Mouse (Mus musculus): ENCODE measurements at regions not wholly inside any gene's neighbourhood (a gene's known extent, or its start where the extent isn't known, plus 50 kb on each side); places are given as distances from the start of the nearest gene placed in this dataset.
A peak's percentile ranks its signal among the peaks of the same experiment; 100 is the strongest.
"Not testable (repeated sequence)": the region's sequence is repeated elsewhere in the genome, so short reads cannot be mapped to it uniquely, and the experiment has no call there.

DNA sequence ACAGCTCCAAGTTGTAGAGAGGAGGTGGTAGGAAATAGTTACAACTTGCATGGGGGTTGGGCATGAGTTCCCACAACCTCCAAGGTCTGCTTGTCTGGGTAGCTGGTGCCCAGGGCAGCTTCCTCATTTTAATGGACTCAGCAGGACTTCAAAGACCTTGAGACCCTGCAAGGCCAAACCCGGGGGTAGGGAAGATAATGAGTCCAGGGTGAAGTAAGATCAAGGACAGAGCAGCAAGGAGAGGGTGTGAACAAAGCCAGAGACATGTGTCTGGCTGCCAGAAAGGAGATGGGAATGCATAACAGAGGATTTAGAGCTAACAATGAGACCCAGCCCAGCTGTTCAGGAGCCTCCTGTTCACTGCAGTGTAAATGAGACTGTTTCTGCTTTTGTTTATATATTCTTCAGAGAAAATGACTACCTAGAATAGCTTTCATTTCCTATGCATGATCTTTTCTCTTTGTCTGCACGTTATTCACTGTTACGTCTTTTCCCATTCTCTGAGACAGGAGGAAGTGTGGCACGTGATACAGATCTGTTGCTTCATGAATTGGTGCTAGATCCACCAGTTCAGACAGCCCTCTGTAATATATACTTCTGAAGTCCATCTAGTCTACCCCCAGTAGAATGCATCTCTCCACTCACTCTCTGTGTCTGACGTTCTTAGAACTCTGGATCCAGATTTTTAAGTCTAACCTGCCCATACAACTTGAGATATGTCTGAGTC, 60.0 kb upstream of the Asns start:
- ATAC-seq (ENCODE audit: insufficient read depth), result no peak
- 18% methylated on average over 5 of the region's 5 CpGs for WGBS (ENCODE audit: insufficient replicate concordance)

DNA sequence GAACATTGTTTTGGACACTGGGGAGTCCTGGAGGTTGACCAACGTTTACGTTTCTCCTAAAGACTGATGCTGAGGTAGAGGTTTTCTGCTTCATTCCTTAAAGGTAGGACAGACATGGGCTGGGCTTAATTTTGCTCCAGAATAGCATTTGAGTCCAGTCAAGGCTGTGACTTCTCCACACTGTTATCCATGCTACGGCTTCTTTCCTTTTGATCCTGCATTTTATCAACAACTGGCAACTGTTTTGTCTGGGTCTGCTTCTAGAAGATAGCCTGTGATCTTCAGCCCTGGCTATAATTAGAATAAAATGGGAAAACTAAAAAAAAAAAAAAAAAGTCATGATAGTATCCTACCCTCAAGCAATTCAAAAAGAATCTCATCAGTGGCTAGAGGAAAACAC, 55.5 kb upstream of the Asns start:
- no peak overlapping the region for H3K27ac ChIP-seq
- TF ChIP-seq CTCF (IDR thresholded peaks at IDR 0.05; ENCODE audit: low read depth), result no peak
- peak; percentile 29; the same call in 1 of the 2 replicates for TF ChIP-seq EP300 (IDR thresholded peaks at IDR 0.05; ENCODE audit: low read depth)
- H3K9ac ChIP-seq (replicated peaks), result no peak overlapping the region
- H3K9me3 ChIP-seq (ENCODE audit: control insufficient read depth, low read length), result no peaks in the 10 kb centered on the region
- no peaks in the 10 kb centered on the region for H3K36me3 ChIP-seq (replicated peaks; ENCODE audit: control insufficient read depth, insufficient read depth, low read depth)
- no peak overlapping the region for H3K4me2 ChIP-seq (ENCODE audit: low read depth)
- H3K27me3 ChIP-seq (ENCODE audit: control insufficient read depth, insufficient read depth, low read length), result no peaks in the 10 kb centered on the region
- whole genome bisulfite sequencing (ENCODE audit: insufficient replicate concordance), result 43% methylated on average over 3 of the region's 3 CpGs
- no peak overlapping the region for H3K4me3 ChIP-seq (ENCODE audit: insufficient read depth in 1 of 2, low read depth in 2 of 2, low read length in 2 of 2)
- H3K4me1 ChIP-seq (replicated peaks; ENCODE audit: control insufficient read depth in 2 of 2, insufficient read depth in 2 of 2, low read length in 1 of 2), result peaks cover 7 to 8% of the 10 kb centered on the region in 2 experiments; a peak in 3 of 4 replicates
- ATAC-seq (ENCODE audit: insufficient read depth) (0 out of 2 replicates have a peak, but pooled peaks have one; percentile 15), DNase-seq (ENCODE audit: low read depth in 3 of 3, low spot score in 3 of 3) (no peak)

More for the DNA sequence above, 60.0 kb upstream of the Asns start:
- TF ChIP-seq CTCF (IDR thresholded peaks at IDR 0.05; ENCODE audit: low read depth) (no peak), EP300 (IDR thresholded peaks at IDR 0.05; ENCODE audit: low read depth) (no peak)
- peaks cover 7 to 8% of the 10 kb centered on the region in 2 experiments; a peak in 3 of 4 replicates for H3K4me1 ChIP-seq (replicated peaks; ENCODE audit: control insufficient read depth in 2 of 2, insufficient read depth in 2 of 2, low read length in 1 of 2)
- no peak overlapping the region for H3K4me2 ChIP-seq (ENCODE audit: low read depth)
- no peaks in the 10 kb centered on the region for H3K27me3 ChIP-seq (ENCODE audit: control insufficient read depth, insufficient read depth, low read length)
- no peaks in the 10 kb centered on the region for H3K9me3 ChIP-seq (ENCODE audit: control insufficient read depth, low read length)
- H3K4me3 ChIP-seq (ENCODE audit: insufficient read depth in 1 of 2, low read depth in 2 of 2, low read length in 2 of 2), result no peak overlapping the region
- H3K36me3 ChIP-seq (replicated peaks; ENCODE audit: control insufficient read depth, insufficient read depth, low read depth), result no peaks in the 10 kb centered on the region
- DNase-seq (ENCODE audit: low read depth in 3 of 3, low spot score in 3 of 3), result no peak
- no peak overlapping the region for H3K27ac ChIP-seq
- H3K9ac ChIP-seq (replicated peaks), result no peak overlapping the region

DNA sequence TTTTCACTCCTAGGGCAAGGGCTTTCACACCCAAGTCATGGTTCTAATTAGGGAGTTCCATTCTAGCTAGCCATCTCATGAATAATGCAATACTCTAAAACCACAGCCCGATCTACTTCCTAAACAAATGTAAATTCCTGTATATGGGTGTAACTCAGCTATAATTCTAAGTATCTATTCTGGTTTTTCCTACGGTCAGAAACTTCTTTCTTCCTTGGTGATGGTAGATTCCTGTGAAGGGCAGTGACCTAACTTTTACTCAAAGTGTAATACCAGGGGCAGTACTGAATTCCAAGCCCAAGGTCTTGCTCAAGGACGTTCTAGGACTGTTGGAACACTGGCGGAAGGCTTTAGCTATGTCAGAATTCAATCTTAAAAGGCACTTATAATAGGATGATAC, 51.2 kb upstream of the Asns start:
- not testable (repeated sequence) for H3K4me2 ChIP-seq (ENCODE audit: low read depth); H3K9me3 ChIP-seq (ENCODE audit: control insufficient read depth, low read length); H3K4me3 ChIP-seq (ENCODE audit: insufficient read depth in 1 of 2, low read depth in 2 of 2, low read length in 2 of 2); H3K36me3 ChIP-seq (replicated peaks; ENCODE audit: control insufficient read depth, insufficient read depth, low read depth); ATAC-seq (ENCODE audit: insufficient read depth); H3K4me1 ChIP-seq (replicated peaks; ENCODE audit: control insufficient read depth in 2 of 2, insufficient read depth in 2 of 2, low read length in 1 of 2); DNase-seq (ENCODE audit: low read depth in 3 of 3, low spot score in 3 of 3); H3K27ac ChIP-seq; H3K27me3 ChIP-seq (ENCODE audit: control insufficient read depth, insufficient read depth, low read length); H3K9ac ChIP-seq (replicated peaks)
- 73% methylated on average over 4 of the region's 4 CpGs for WGBS (ENCODE audit: insufficient replicate concordance)
